Mouse (Mus musculus): ENCODE measurements at regions not wholly inside any gene's neighbourhood (a gene's known extent, or its start where the extent isn't known, plus 50 kb on each side); places are given as distances from the start of the nearest gene placed in this dataset.
"Not testable (repeated sequence)": the region's sequence is repeated elsewhere in the genome, so short reads cannot be mapped to it uniquely, and the experiment has no call there.

GRCm38 (mm10) chr1:108102607-108103006 lies 512.8 kb downstream of the Serpinb8 start:
- DNase-seq (ENCODE audit: low read depth, low spot score): no peak

- DNase-seq (ENCODE audit: low read depth, low spot score): no peak
Observed at GRCm38 (mm10) chr1:108110984-108111383, 521.2 kb downstream of the Serpinb8 start.

GRCm38 (mm10) chr1:108127393-108127792 lies 537.6 kb downstream of the Serpinb8 start:
- DNase-seq (ENCODE audit: low read depth, low spot score): no peak

- DNase-seq (ENCODE audit: low read depth, low spot score): no peak
Observed at GRCm38 (mm10) chr1:108132006-108132405, 542.2 kb downstream of the Serpinb8 start.

- not testable (repeated sequence) for DNase-seq (ENCODE audit: low read depth, low spot score)
Observed at GRCm38 (mm10) chr1:108135346-108135745, 545.5 kb downstream of the Serpinb8 start.

GRCm38 (mm10) chr1:108144114-108144513 lies 554.3 kb downstream of the Serpinb8 start:
- no peak for DNase-seq (ENCODE audit: low read depth, low spot score)

- DNase-seq (ENCODE audit: low read depth, low spot score): peak; percentile 5
Observed at GRCm38 (mm10) chr1:108181350-108182167, 591.8 kb downstream of the Serpinb8 start.

GRCm38 (mm10) chr1:108182168-108182539 lies 592.3 kb downstream of the Serpinb8 start:
- no peak for DNase-seq (ENCODE audit: low read depth, low spot score)

- DNase-seq (ENCODE audit: low read depth, low spot score): peak; percentile 40
Observed at GRCm38 (mm10) chr1:108224047-108224446, 634.2 kb downstream of the Serpinb8 start.

GRCm38 (mm10) chr1:108240152-108240551 lies 650.3 kb downstream of the Serpinb8 start:
- no peak for DNase-seq (ENCODE audit: low read depth, low spot score)

- DNase-seq (ENCODE audit: low read depth, low spot score): no peak
Observed at GRCm38 (mm10) chr1:108255147-108255546, 665.3 kb downstream of the Serpinb8 start.

- no peak for DNase-seq (ENCODE audit: low read depth, low spot score)
Observed at GRCm38 (mm10) chr1:108259355-108259754, 669.5 kb downstream of the Serpinb8 start.

GRCm38 (mm10) chr1:108282099-108282498 lies 692.3 kb downstream of the Serpinb8 start:
- no peak for DNase-seq (ENCODE audit: low read depth, low spot score)

- DNase-seq (ENCODE audit: low read depth, low spot score): no peak
Observed at GRCm38 (mm10) chr1:108286571-108286970, 696.8 kb downstream of the Serpinb8 start.
